Mouse (Mus musculus): ENCODE data around the gene Fabp3.

DNA sequence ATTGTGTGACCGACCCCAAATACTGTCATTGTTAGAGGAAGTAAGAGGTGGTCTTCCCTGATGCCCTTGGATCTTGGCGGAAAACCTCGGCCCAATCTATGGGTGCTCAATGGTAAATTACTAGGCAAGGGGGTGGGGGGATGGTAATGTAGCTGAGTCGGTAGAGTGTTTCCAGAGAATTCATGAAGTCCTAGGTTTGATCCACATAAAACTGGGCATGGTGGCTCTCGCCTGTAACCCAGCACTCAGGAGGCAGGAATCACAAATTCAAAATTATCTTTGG lies 32.6 kb upstream of the Fabp3 start:
- no peak for TF ChIP-seq EP300 (IDR thresholded peaks at IDR 0.05; ENCODE audit: low read depth)
- no peak for TF ChIP-seq CTCF (IDR thresholded peaks at IDR 0.05; ENCODE audit: low read depth)

Data from heart, postnatal 0 days (tissue).